Mouse (Mus musculus): Measurements from ENCODE around the gene Slc27a5. TPM values are rescaled to one million over a fixed set of nuclear protein-coding genes. Genes with fewer than 3 reads are reported as not detected.

Slc27a5 gene
- polyA plus RNA-seq, 1 experiment = 0.75 TPM

- no peak for DNase-seq
- Histone ChIP-seq H3K4me3 (replicated peaks; ENCODE audit: extremely low read depth, low read depth, low read length) (no peak overlapping the region), H3K4me1 (ENCODE audit: control insufficient read depth, insufficient read depth, low read length) (peaks cover 6% of the 10 kb centered on the region)
- TF ChIP-seq POLR2A (IDR thresholded peaks at IDR 0.05; ENCODE audit: borderline replicate concordance, extremely low read depth, low read depth, low read length) (no peak), CTCF (IDR thresholded peaks at IDR 0.05; ENCODE audit: insufficient read depth, low read length) (no peak)
- WGBS = 65% methylated on average over 18 of the region's 18 CpGs
Measured at GRCm38 (mm10) chr7:12978931-12979722, 18.9 kb downstream of the Slc27a5 start.

DNA sequence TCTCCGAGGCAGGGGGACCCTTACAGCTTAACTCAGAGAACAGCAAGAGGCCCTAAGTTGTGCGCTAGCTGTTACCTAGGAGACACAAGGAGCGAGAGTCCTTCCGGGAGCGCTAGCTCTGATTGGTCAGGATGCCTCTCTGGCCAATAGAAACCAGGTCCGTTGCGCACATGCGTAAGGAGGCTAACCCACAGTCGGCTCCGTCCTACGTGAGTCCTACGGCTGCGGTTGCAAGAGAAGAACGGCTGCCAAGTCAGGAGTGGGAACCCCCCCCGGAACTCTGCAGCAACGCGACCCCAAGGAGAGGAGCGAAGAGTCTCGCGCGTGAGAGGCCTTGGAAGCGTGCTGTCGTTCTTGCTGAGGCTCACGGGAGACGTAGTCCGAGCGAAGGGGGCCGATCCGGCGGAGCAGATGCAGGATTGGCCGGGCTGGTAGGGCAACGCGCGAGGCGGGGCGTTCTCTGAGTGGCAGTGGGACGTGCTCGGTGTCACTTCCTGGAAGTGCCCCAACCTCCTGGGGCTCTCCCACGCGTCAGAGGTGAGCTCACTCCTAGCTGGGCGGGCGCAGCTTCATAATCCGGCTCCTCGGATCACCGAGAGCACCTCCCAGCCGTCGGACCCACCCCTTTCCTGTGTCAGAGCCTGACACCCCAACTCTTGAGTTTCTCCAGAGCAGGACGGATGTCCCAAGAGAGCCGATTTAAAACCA, 20.2 kb downstream of the Slc27a5 start, which contains the start of gene Zfp446:
Gene Zfp446 (plus strand): TSS at position 167 of the 708 bp plus-strand sequence.
- peak; percentile 82 for TF ChIP-seq POLR2A (IDR thresholded peaks at IDR 0.05; ENCODE audit: borderline replicate concordance, extremely low read depth, low read depth, low read length)
- no peak for TF ChIP-seq CTCF (IDR thresholded peaks at IDR 0.05; ENCODE audit: insufficient read depth, low read length)
- peak; percentile 98 for DNase-seq
- Histone ChIP-seq H3K4me1 (ENCODE audit: control insufficient read depth, insufficient read depth, low read length) (peaks cover 6% of the 10 kb centered on the region), H3K4me3 (replicated peaks; ENCODE audit: extremely low read depth, low read depth, low read length) (peak within 1 kb of the TSS; percentile 87)
- WGBS = under 1% methylated on average over 49 of the region's 49 CpGs

- no peak for DNase-seq
- WGBS = 95% methylated on average over 25 of the region's 25 CpGs
- peaks cover 3% of the 10 kb centered on the region; the same call in 1 of the 2 replicates for H3K4me1 ChIP-seq (ENCODE audit: control insufficient read depth, insufficient read depth, low read length)
Measured at GRCm38 (mm10) chr7:12970906-12971305, 27.1 kb downstream of the Slc27a5 start.

DNA sequence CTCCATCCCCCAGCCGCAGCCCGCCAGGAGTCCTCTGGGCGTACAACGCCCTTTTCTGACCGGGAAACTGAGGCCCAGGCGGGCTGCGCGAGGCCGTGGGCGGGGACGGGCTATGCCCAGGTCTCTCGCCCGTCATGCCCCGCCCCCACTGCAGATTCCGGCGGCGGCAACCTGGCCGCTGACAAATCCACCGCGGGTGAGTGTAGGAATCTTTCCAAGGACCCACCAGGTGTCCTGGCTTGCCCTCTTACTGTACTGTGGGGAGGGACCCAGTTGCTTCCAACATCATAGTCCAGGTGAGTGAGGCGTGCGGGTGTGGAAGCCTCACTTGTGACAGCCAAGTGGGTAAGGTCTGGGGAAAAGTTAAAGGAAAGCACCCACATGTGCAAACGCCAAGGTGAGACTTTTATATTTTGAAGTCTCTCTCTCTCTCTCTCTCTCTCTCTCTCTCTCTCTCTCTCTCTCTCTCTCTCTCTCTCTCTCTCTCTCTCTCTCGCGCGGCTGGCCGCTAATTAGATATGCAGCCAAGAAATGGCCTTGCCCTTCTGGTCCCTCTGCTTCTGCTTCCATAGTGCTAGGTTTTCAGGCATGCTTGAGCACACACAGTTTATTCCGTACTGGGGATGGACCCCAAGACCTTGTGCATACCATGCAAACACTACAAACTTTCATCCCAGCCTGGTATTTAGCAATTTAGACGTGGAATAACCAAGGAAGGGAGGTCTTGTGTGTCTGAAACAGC, 31.7 kb downstream of the Slc27a5 start:
- DNase-seq = peak; percentile 74
- TF ChIP-seq POLR2A (IDR thresholded peaks at IDR 0.05; ENCODE audit: borderline replicate concordance, extremely low read depth, low read depth, low read length) (no peak), CTCF (IDR thresholded peaks at IDR 0.05; ENCODE audit: insufficient read depth, low read length) (no peak)
- 1% methylated on average over 29 of the region's 29 CpGs for WGBS
- H3K4me3 ChIP-seq (replicated peaks; ENCODE audit: extremely low read depth, low read depth, low read length) = peak overlapping the region; percentile 73
- peaks cover 6% of the 10 kb centered on the region; the same call in 1 of the 2 replicates for H3K4me1 ChIP-seq (ENCODE audit: control insufficient read depth, insufficient read depth, low read length)

More at GRCm38 (mm10) chr7:12970906-12971305, 27.1 kb downstream of the Slc27a5 start:
- TF ChIP-seq CTCF (IDR thresholded peaks at IDR 0.05; ENCODE audit: insufficient read depth, low read length) = no peak
- TF ChIP-seq POLR2A (IDR thresholded peaks at IDR 0.05; ENCODE audit: borderline replicate concordance, extremely low read depth, low read depth, low read length) = no peak
- no peak overlapping the region for H3K4me3 ChIP-seq (replicated peaks; ENCODE audit: extremely low read depth, low read depth, low read length)

- peak; percentile 88 for DNase-seq
- under 1% methylated on average over 23 of the region's 23 CpGs for WGBS
- peak; percentile 77 for TF ChIP-seq POLR2A (IDR thresholded peaks at IDR 0.05; ENCODE audit: borderline replicate concordance, extremely low read depth, low read depth, low read length)
- TF ChIP-seq CTCF (IDR thresholded peaks at IDR 0.05; ENCODE audit: insufficient read depth, low read length) = no peak
- Histone ChIP-seq H3K4me1 (ENCODE audit: control insufficient read depth, insufficient read depth, low read length) (peaks cover 6% of the 10 kb centered on the region; the same call in 1 of the 2 replicates), H3K4me3 (replicated peaks; ENCODE audit: extremely low read depth, low read depth, low read length) (peak within 1 kb of the TSS; percentile 73)
Measured at GRCm38 (mm10) chr7:12965678-12966091, 32.3 kb downstream of the Slc27a5 start, which contains the start of gene Zfp324. TSS of gene Zfp324 (plus strand) at chr7:12965838.

DNA sequence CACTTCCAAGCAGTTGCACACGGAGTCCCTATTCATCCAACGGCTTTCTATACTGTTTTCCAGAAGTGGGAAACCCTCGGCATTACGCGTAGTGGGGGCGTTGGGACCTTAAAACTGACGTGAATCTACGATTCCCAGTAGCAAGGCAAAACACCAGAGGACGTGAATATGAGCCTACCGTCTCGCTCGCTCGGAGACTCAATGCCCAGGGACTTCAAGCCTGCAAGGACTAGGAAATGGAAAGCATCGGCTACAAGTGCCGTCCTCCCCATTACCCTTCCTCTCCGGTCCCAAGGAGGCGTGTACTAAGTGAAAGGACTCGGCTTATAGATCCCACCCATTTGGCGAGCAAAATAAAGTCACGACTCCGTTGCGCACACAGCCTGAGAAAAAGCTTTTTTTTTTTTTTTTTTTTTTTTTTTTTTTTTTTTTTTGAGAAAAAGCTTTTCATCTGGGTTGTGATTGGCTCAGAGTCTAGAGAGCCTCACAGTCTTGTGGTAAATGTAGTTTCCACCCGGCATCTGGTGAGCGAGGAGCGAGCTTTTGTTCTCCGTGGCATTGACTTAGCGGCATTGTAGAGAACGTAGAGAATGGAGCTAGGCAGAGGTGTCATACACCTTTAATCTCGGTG, 36.4 kb downstream of the Slc27a5 start:
- WGBS = under 1% methylated on average over 29 of the region's 29 CpGs
- peak; percentile 28 for DNase-seq
- Histone ChIP-seq H3K4me1 (ENCODE audit: control insufficient read depth, insufficient read depth, low read length) (peaks cover 5% of the 10 kb centered on the region; the same call in 1 of the 2 replicates), H3K4me3 (replicated peaks; ENCODE audit: extremely low read depth, low read depth, low read length) (peak overlapping the region; percentile 77)
- TF ChIP-seq CTCF (IDR thresholded peaks at IDR 0.05; ENCODE audit: insufficient read depth, low read length) (no peak), POLR2A (IDR thresholded peaks at IDR 0.05; ENCODE audit: borderline replicate concordance, extremely low read depth, low read depth, low read length) (peak; percentile 80; the same call in 1 of the 2 replicates)

DNA sequence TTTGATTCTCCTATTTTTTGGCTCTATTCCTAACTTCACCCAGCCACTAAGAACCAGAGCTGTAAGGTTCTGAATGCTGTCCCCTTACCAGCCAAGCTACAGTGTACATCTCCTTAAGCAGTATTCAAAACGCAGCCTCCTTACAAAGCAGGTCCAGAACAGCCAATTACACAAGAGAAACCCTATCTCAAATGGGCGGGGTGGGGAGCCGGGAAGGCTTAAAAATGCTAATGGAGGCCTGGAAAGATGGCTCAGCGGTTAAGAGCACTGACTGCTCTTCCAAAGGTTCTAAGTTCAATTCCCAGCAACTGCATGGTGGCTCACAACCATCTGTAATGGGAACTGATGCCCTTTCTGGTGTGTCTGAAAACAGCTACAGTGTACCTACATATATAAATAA, 38.3 kb downstream of the Slc27a5 start:
- no peak for TF ChIP-seq POLR2A (IDR thresholded peaks at IDR 0.05; ENCODE audit: borderline replicate concordance, extremely low read depth, low read depth, low read length)
- TF ChIP-seq CTCF (IDR thresholded peaks at IDR 0.05; ENCODE audit: insufficient read depth, low read length) = no peak
- WGBS = 52% methylated on average over 4 of the region's 4 CpGs
- H3K4me1 ChIP-seq (ENCODE audit: control insufficient read depth, insufficient read depth, low read length) = no peaks in the 10 kb centered on the region
- no peak overlapping the region for H3K4me3 ChIP-seq (replicated peaks; ENCODE audit: extremely low read depth, low read depth, low read length)
- DNase-seq = no peak

- Histone ChIP-seq H3K4me3 (replicated peaks; ENCODE audit: extremely low read depth, low read depth, low read length) (no peak overlapping the region), H3K4me1 (ENCODE audit: control insufficient read depth, insufficient read depth, low read length) (no peaks in the 10 kb centered on the region)
- 75% methylated on average over 4 of the region's 4 CpGs for WGBS
- DNase-seq = no peak
- TF ChIP-seq POLR2A (IDR thresholded peaks at IDR 0.05; ENCODE audit: borderline replicate concordance, extremely low read depth, low read depth, low read length) = no peak
Measured at GRCm38 (mm10) chr7:12958948-12959347, 39.0 kb downstream of the Slc27a5 start.

Data from lung, adult 2 months (tissue).